Mouse (Mus musculus) embryonic fibroblast, embryonic 13.5 days (primary cell): ENCODE data around the gene 1700057G04Rik.

ENCODE experiments used
- CTCF ChIP-seq: IDR thresholded peaks from 2 replicates; pipeline ENCODE4 v1.5.1; 2011; ENCODE audit warnings: mild to moderate bottlenecking, control low read depth, low read length, moderate library complexity, borderline replicate concordance; ENCODE audit not compliant: insufficient read depth
- POLR2A ChIP-seq: IDR thresholded peaks from 2 replicates; pipeline ENCODE4 v1.6.1; 2011; ENCODE audit warnings: low read depth, mild to moderate bottlenecking, control low read depth, low read length, moderate library complexity

DNA sequence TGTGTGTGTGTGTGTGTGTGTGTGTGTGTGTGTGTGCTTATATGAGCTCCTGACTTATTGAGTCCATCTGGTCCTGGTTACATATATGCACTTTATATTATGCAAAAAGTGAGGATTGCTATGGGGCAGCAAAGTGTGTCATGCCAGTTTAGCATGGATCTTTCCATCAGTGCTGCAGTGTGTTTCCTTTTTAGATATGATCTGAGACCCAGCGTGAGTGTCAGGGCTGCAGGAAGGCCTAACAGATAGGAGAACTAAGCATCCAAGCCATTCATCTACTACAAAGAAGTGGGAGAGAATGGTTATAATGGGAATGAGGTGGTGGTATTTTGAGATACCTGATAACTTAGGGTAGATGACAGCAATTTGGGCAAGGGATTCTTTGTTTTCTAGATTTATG, 29.1 kb upstream of the 1700057G04Rik start:
- no peak for TF ChIP-seq POLR2A
- no peak for TF ChIP-seq CTCF
